In genomic region chr16:29560869-29561268, GRCm38 (mm10) we compare ENCODE assay signal across 9 mouse cellular contexts. TPM values are rescaled to one million over a fixed set of nuclear protein-coding genes. Genes with fewer than 3 reads are reported as not detected.
DNase-seq lines count a peak whose midpoint lies in the region; ATAC-seq lines count a peak whose summit lies in the region.
"Had no signal": no experiment of that assay in that cellular context is flagged by ENCODE, and none has a peak within 500 bp of the region (broad histone marks: within the 10 kb centered on the region; RNA-seq: fewer than 3 reads in every experiment).

No protein-coding gene starts in this region.

- H3K27ac ChIP-seq in embryonic facial prominence, embryonic 15.5 days (replicated peaks): no peak overlapping the region
- H3K27ac ChIP-seq in hindbrain, embryonic 12.5 days: no peak overlapping the region
- no peak overlapping the region for H3K27ac ChIP-seq in midbrain, embryonic 11.5 days (ENCODE audit: low read depth, low read length)
- H3K27ac ChIP-seq: limb, embryonic 13.5 days had no signal

- WGBS in embryonic facial prominence, embryonic 15.5 days: 5% methylated on average over 7 of the region's 7 CpGs
- WGBS in hindbrain, embryonic 12.5 days: 9% methylated on average over 7 of the region's 7 CpGs
- 11% methylated on average over 7 of the region's 7 CpGs for WGBS in midbrain, embryonic 11.5 days

- H3K9me3 ChIP-seq in embryonic facial prominence, embryonic 15.5 days (replicated peaks): no peaks in the 10 kb centered on the region
- H3K9me3 ChIP-seq in hindbrain, embryonic 12.5 days (replicated peaks): no peaks in the 10 kb centered on the region
- no peaks in the 10 kb centered on the region for H3K9me3 ChIP-seq in midbrain, embryonic 11.5 days (ENCODE audit: control insufficient read depth, low read length)
- H3K9me3 ChIP-seq: limb, embryonic 13.5 days had no signal

- no peaks in the 10 kb centered on the region for H3K36me3 ChIP-seq in embryonic facial prominence, embryonic 15.5 days
- no peaks in the 10 kb centered on the region for H3K36me3 ChIP-seq in hindbrain, embryonic 12.5 days
- H3K36me3 ChIP-seq in midbrain, embryonic 11.5 days (ENCODE audit: control insufficient read depth, insufficient read depth, low read length): no peaks in the 10 kb centered on the region
- H3K36me3 ChIP-seq: limb, embryonic 13.5 days had no signal

- ATAC-seq in embryonic facial prominence, embryonic 15.5 days (ENCODE audit: insufficient number of reproducible peaks, low FRiP score, low TSS enrichment, low read depth): no peak
- no peak for ATAC-seq in hindbrain, embryonic 12.5 days (ENCODE audit: low FRiP score)
- ATAC-seq in midbrain, embryonic 11.5 days (ENCODE audit: low FRiP score): no peak

- H3K4me1 ChIP-seq in embryonic facial prominence, embryonic 15.5 days: no peaks in the 10 kb centered on the region
- H3K4me1 ChIP-seq in hindbrain, embryonic 12.5 days: 0 out of 2 replicates have a peak, but pooled peaks cover 3% of the 10 kb centered on the region
- no peaks in the 10 kb centered on the region for H3K4me1 ChIP-seq in midbrain, embryonic 11.5 days (ENCODE audit: control insufficient read depth, insufficient read depth, low read length)
- H3K4me1 ChIP-seq: limb, embryonic 13.5 days had no signal

- peak; percentile 50 to 57 for DNase-seq in cerebellum, adult 18-20 months
- DNase-seq in cerebellum, adult 11-12 months: no peak
- DNase-seq in ZHBTc4 (ENCODE audit: low read depth, low spot score): peak; percentile 77
- DNase-seq in left cerebral cortex, adult 18-20 months (ENCODE audit: low spot score in 2 of 2): peak; percentile 53 to 66
- DNase-seq in midbrain, embryonic 11.5 days (ENCODE audit: low spot score, missing footprints): peak; percentile 92
- peak; percentile 39 for DNase-seq in testis, postnatal 14 days (ENCODE audit: low spot score)

- H3K27me3 ChIP-seq in embryonic facial prominence, embryonic 15.5 days: peaks cover 3% of the 10 kb centered on the region; the same call in 1 of the 2 replicates
- peaks cover 6% of the 10 kb centered on the region; the same call in 1 of the 2 replicates for H3K27me3 ChIP-seq in hindbrain, embryonic 12.5 days
- no peaks in the 10 kb centered on the region for H3K27me3 ChIP-seq in midbrain, embryonic 11.5 days (ENCODE audit: control insufficient read depth, insufficient read depth, low read length)

- peak overlapping the region; percentile 26; the same call in 1 of the 2 replicates for H3K4me2 ChIP-seq in embryonic facial prominence, embryonic 15.5 days (replicated peaks)
- H3K4me2 ChIP-seq in hindbrain, embryonic 12.5 days (replicated peaks): 0 out of 2 replicates have a peak overlapping the region, but pooled peaks have one; percentile 6
- no peak overlapping the region for H3K4me2 ChIP-seq in midbrain, embryonic 11.5 days
- H3K4me2 ChIP-seq: limb, embryonic 13.5 days had no signal

- peak overlapping the region; percentile 9; the same call in 1 of the 2 replicates for H3K4me3 ChIP-seq in embryonic facial prominence, embryonic 15.5 days (replicated peaks)
- no peak overlapping the region for H3K4me3 ChIP-seq in hindbrain, embryonic 12.5 days
- no peak overlapping the region for H3K4me3 ChIP-seq in midbrain, embryonic 11.5 days (ENCODE audit: low read depth, low read length)
- H3K4me3 ChIP-seq: limb, embryonic 13.5 days had no signal

- no peak overlapping the region for H3K9ac ChIP-seq in embryonic facial prominence, embryonic 15.5 days
- H3K9ac ChIP-seq in hindbrain, embryonic 12.5 days: no peak overlapping the region
- H3K9ac ChIP-seq in midbrain, embryonic 11.5 days (ENCODE audit: low read length): no peak overlapping the region
- H3K9ac ChIP-seq: limb, embryonic 13.5 days had no signal

RNA-seq across cellular contexts. Expression of gene Atp13a4, which starts 16.2 kb away (rescaled TPM):
- 3.9 and 4.0 TPM in 2 replicates for polyA plus RNA-seq in embryonic facial prominence, embryonic 15.5 days (2015; fragmentation: Nextera tagmentation; extraction: Ambion mirVana)
- 0.52 and 0.53 TPM in 2 replicates for polyA plus RNA-seq in hindbrain, embryonic 12.5 days (2016; fragmentation: Nextera tagmentation; extraction: Ambion mirVana)
- 10 to 100 TPM in 1 of 2 experiments, 1 to 10 TPM in 1; 9.0 to 10.4 TPM for total RNA-seq in left cerebral cortex, adult 18-20 months (2021)
- polyA plus RNA-seq in midbrain, embryonic 11.5 days (2014; fragmentation: Nextera tagmentation; extraction: Ambion mirVana): 0.17 and 0.33 TPM in 2 replicates
- polyA plus RNA-seq: limb, embryonic 13.5 days had no signal

RNA-seq across cellular contexts. Expression of gene Opa1, which starts 18.3 kb away (rescaled TPM):
- polyA plus RNA-seq in embryonic facial prominence, embryonic 15.5 days (2015; fragmentation: Nextera tagmentation; extraction: Ambion mirVana): 25.1 and 25.9 TPM in 2 replicates
- 46.8 and 51.6 TPM in 2 replicates for polyA plus RNA-seq in hindbrain, embryonic 12.5 days (2016; fragmentation: Nextera tagmentation; extraction: Ambion mirVana)
- total RNA-seq in left cerebral cortex, adult 18-20 months (2021): 100 to 1,000 TPM; 102 to 111 TPM
- polyA plus RNA-seq in midbrain, embryonic 11.5 days (2014; fragmentation: Nextera tagmentation; extraction: Ambion mirVana): 49.6 and 58.4 TPM in 2 replicates
